Mouse (Mus musculus): ENCODE measurements around the gene Ranbp9. TPM values are rescaled to one million over a fixed set of nuclear protein-coding genes. Genes with fewer than 3 reads are reported as not detected.
A peak's percentile ranks its signal among the peaks of the same experiment; 100 is the strongest.
"Not testable (repeated sequence)": the region's sequence is repeated elsewhere in the genome, so short reads cannot be mapped to it uniquely, and the experiment has no call there.

Ranbp9 gene
- total RNA-seq, 2 experiments from 2014 or later = 47.0 to 50.2 TPM

DNA sequence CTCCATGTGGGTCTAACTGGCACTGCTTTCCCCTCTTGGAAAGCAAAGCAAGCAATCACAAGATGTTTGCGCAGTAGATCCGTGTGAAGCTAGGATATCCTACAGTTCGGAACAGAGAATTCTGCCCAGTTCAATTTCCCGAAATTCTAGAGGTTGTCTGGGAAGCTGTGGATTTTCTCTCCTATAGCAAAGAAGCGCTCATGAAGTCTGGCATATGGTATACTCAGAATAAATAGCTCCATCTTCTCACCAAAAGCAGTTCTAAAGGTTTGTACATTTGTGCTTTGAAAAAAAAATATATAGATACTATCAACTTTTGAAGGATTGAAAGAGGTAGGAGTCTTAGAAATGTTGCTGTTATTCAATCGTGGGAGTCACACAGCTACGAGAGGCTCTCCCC lies 14.6 kb upstream of the Ranbp9 start:
- no peak for DNase-seq

DNA sequence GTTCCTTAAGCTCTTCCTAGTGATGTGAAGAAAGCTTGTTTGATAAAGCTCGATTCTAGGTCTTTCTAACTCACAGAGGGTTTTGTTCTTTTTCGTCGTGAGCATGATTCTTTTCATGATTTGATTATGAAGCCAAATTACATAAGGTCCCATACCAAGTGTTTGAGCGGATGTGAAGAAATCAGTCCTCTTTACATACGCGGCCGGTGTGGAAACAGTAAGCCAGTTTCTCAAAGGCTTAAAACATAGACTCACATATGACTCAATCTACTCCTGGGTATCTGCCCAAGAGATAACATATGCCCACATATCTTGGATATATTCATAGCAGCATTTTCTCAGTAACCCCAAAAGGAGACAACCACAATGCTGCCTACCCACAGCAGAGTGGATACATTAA lies 12.6 kb upstream of the Ranbp9 start:
- no peak for DNase-seq

DNA sequence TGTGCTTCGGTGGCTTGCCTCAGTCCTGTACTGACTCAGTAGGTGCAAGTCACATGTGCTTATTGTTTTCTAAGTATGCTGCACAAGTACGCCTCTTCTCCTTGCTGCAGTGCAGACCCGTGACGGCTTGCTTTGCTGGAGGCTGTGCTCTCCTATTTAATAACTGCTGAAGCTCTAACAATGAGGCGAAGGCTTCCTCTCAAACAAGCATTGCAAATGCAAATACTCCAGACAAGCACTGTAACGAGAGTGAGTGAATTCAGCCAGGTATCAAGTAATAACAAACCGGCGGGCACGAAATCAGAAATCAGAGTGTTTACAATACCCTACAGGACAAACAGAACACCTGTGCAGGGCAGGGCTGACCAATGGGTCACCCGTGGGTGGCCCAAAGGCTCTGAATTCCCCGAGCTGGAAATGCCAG lies 12.0 kb upstream of the Ranbp9 start:
- DNase-seq = no peak

DNA sequence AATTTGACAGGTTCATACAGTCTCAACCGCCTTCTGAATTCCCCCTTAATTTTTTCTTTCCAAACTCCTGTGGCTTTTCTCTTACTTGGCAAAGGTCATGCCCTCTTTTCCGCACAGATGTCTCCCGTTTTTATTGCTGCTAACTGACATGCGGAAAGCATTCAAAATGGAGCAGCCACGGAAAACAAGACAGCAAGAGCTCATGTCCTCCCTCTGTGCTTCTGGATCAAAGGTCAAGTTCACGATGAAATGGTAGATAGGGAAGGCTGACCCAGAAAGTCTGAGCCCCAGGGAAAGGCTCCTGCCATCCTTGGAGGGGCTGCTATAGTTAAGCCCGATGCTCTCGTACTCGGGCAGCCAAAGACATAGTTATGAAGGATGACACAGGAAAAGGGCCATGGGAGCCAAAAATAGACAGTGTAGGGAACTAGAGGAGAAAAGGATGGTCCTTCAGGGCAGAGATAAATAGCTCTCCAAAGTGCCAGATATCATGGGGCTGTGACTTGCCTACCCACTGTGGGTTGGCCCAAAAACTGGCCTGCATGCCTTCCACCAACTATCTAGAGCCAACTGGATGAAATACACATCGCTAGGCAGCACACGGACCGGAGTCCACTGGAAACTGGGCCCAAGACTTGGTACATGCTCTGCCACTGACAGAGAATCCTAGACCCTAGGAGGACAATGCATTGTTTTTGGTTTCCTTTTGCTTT lies 5.6 kb upstream of the Ranbp9 start:
- DNase-seq = no peak

DNA sequence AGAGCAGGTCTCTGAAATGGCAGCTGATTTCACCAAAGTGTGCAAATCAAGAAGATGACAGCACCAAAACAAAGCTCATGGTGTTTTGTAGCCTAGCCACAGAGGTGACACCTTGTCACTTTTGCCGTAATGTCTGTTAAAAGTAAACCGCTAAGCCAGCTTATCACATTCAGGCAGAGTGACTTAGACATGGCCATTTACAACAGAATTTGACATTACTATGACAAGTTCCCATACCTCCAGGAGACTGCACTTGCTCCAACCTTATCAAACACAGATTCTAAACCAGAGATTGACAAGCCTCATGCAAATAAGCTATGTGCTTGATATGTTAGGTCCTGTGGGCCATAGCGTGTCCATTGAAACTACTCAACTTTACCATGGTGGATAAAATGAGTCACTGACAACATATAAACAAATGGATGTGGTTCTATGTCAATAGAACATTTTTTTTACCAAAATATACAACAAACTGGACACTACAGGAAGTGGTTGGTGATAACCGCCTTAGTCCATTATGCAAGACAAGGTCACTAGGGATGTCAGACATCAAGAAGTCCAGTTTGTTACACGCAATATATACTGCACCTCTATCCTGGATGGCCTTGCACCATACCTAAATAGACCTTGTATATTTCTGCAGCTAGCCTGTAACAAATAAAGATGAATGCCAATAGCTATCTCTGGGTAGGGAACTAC lies 4.3 kb upstream of the Ranbp9 start:
- no peak for DNase-seq

DNA sequence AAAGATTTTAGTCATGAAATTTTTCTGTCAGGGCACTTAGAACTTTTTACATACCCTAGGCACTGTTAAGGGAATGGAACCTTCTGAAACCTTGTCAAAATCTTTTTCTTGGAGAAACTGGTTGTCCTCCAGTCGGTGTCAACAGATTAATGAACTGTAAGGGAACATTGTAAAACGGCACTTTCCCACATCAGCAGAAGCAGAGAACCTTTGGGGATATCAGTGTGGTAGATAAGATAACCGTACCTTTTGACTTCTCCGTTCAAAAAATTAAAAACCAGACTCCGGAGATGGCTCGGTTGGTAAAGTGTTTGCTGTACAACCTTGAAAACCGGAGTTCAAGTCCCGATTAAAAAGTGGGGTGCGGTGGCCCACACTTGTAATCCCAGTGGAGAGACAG lies 1.7 kb upstream of the Ranbp9 start:
- DNase-seq = no peak

DNA sequence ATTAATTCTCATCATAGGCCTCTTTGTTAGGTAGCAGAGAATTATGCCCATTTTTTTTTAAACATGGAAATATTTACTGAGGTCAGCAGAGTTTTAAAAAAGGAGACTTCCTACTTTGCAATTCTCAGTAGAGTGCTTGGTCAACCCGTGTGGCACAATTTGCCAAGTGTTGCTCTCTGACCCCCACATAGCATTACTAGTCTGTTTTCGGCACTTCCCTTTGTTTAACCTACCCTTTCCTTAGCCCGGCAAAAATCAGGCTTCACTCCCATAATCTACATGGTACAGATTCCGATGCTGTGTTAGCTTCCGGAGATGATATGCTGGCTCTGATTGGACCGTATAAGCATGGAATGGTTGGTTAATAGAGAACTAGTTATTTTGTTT lies 770 bp upstream of the Ranbp9 start:
- DNase-seq = no peak

DNA sequence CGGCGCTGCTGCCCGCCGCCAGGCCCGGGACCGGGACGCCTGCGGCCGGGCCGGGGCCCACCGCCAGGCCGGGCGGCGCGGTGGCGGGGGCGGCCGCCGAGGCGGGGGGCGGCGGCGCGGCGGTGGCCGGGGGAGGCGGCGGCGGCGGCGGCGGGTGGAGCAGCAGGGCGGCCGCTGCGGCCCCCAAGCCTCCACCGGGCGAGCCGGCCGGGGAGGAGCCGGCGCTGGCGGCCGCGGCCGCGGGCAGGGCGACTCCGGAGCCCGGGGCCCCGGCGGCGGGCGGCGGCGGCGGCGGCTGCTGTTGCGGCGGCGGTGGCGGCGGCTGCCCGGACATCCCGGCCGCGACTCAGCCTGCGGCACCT lies 506 bp downstream of the Ranbp9 start:
- DNase-seq = no peak

DNA sequence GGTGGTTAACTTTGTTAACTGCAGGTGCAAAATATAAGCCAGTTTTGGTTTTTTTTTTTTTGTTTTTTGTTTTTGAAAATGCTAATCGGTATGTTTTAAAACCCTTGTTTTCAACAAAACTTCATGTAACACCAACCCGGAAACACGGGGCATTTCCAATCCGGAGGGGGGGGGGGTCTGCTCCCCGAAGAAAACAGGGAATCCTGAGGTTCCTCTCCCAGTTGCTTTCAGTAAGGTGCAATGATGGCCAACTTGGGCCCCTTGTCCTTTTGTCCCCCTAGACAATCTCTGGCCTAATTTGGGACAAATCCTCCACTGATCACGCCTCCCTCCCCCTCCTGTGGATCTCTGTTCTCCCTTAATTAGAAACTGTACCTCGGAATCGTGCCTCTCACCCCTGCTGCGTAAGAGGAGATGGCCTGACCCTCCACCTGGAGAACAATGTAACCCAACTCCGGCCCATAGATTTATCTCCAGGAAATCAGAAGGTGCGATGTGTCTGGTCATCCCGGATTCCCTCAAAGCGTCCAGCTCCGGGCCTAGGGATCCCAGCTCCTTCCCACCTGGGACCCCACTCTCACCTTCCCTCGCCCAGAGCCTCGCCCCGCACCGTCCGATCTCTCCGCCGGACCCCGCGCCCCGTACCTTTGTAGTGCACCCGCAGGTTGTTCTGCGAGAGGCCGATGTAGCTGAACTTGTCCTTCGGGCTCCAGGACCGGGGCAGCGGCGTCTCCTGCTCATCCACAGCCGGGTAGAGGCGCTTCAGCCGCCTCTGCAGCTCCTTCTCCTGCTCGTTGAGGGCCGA lies 1.1 kb downstream of the Ranbp9 start:
- DNase-seq = peak; percentile 49

DNA sequence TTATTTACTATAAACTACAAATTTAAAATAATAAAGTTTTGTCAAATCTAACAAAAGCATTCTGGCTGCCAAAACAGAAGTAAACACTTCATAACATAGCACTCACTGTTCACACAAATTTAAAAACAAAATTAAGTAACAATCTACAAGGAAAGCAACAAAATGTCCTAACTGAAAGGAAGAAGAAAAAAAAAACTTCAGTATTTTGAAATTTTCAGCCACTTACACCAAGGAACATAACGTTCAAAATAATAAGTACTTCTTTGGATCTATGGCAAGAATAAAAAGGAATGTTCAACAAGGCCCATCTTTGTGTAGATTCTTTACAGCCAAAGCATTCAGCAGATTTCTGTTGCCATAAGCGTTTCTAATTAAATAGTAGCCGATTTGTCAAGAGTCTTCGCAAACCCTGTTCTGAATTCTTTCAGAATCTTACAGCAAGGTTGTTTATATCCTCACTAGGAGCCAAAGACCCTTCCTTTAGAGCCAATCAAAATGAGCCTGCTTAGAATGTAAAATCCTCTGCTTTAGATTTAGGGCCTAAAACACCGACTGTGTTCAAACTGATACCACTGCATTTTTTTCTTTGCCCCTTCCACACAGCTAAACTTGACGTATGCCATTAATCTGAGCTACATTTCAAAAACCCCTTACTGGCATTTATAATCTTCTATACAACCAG lies 1.9 kb downstream of the Ranbp9 start:
- no peak for DNase-seq

DNA sequence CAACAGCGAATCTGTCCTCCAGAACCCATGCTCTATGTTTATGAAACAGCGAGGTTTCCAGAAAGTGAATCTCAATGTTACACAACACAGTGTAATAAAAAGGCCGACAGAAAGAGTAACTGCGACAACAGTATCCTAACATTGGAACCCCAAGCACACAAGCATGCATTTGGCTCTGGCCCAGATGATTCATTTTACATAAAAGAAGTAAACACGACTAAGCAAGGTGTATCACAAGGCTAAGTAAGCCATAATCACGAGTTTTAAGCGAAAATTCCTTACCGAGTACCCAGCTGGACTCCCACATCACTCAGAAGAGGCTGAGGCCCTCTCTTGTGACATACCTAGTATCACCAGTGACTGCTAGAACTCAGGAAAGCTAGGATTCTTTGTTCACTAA lies 2.5 kb downstream of the Ranbp9 start:
- no peak for DNase-seq

DNA sequence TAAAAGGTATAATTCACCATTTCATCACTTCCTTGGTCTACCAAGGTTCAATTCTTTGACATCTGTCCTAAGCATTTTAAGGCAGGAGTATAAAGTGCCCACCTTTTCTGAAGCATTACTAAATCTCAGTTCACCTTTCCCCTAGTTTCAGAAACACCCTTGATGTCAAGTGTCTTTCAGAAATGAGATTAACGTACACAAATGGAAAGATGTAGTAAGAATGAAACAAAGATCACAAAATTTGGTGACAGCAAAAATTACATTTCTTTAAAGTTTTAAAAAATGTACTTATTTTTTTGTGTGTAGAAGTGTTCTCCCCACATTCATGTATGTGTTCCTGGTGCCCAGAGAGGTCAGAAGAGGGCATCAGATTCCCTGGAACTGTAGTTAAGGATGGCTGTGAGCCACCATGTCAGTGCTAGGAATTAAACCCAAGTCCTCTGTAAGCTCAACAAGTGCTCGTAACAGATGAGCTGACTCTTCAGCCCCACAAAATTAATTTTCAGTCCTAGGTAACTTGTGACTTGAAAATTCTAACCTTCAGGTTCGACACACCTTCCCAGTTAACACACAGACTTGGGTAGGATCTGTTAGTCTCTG lies 3.9 kb downstream of the Ranbp9 start:
- DNase-seq = no peak

DNA sequence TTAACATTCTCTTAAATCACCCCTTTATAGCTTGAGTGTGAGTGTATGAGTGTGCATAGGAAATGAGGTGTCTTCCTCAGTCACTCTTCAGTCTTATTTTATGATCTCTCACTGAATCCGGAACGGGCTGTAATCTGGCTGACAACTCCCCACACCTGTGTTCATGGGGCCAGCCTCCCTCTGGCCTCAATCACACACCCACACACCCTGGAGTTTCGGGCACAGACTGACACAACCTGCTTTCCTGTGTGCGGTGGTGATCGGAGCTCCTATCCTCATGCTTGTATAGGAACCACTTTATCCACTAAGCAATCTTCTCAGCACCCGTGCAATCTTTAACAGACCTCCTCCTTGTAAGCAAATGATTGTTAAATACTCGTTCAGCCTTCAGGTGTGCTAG lies 4.9 kb downstream of the Ranbp9 start:
- DNase-seq = no peak

DNA sequence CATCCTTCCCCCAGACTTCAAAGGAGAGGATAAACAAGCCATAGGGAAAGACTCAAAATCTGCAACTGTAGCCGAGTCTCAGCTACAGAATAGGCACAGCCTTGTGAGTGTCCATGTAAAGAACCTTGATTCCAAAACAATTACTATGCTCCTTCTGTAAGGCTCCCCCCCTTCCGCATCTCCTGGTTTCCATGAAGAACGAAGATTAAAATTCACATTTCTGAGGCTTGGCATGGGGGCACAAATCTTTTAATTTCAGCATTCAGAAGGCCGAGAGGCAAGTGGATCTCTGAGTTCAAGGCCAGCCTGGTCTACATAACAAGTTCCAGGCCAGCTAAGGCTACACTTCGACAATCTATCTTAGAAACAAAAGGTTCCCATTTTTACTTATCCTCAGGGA lies 6.4 kb downstream of the Ranbp9 start:
- no peak for DNase-seq

DNA sequence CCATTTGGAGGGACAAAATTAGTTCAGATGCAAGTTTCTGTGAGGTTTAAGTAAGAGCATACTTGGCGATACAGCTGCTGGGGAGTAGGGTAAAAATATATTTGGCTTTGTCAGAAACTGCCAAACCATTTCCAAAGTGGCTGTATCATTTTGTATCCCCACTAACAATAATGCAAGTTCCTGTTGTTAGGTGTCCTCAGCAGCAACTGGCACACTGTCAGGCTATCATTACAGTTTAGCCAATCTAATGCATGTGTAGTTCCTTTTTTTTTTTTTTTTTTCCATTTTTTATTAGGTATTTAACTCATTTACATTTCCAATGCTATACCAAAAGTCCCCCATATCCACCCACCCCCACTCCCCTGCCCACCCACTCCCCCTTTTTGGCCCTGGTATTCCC lies 9.2 kb downstream of the Ranbp9 start:
- not testable (repeated sequence) for DNase-seq

DNA sequence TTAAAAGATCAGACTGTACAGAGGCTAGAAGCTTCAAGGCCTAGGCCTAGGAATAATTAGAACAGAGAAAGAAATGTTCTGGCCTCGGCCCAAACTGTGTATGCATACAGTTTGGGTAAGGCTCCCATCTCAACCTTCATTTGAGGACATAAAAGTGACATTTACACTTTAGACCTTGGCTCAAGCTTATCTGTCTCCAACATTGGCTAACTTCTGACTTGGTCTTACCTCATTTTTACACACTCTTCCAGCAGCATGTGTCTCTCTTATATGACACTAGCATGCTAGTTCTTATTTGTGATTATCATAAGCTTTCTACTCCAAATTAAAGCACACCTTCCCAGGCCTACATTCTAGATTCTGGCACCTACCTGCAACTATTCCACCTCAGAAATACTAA lies 11.5 kb downstream of the Ranbp9 start:
- no peak for DNase-seq

DNA sequence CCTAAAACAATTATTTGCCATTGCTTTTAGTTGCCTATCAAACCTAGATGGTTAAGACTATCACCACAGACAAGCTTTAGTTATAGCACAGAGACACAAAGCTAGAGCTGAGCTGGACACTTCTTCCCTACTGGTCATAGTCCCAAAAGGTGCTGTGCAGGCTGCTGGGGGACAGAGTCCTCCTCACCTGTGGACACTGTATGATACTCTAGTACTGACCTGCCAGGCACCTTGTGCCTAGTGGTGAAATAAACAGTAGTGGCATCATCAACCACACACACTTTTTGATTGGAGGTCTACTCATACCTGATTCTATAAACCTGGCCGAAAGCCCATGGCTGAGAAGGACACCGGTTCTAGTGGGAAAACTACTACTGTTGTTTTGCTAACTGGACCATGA lies 16.5 kb downstream of the Ranbp9 start:
- no peak for DNase-seq

DNA sequence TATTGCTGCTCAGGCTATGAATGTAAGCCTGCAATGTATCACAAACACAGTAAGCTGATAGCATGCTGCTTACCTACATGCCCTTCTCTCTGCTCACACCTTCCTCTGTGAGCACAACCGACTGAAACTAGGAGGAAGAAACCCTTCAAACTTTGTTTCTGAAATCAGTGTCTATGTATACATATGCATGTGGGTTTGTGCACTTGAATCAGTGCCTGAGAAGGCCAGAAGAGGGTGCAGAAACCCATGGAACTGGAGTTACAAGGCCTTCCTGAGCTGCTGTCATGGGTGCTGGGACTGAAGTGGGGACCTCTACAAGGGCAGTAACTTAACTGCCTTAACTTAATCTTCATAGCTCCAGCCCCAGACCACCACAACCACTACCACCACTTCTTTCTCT lies 23.9 kb downstream of the Ranbp9 start:
- no peak for DNase-seq

DNA sequence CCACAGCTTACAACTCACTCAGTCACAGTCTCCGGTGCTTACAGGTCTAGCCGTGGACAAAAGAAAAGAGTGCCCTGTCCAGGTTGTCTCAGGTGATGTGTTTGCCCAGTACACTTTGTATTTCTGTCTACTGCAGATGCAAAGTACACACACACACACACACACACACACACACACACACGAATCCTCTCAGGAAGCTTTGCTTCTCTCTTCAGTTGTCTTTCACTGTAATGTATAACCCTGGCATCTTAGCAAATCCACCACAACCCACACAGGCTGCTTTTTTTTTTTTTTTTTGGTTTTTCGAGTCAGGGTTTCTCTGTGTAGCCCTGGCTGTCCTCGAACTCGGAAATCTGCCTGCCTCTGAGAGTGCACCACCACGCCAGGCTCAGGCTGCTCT lies 26.7 kb downstream of the Ranbp9 start:
- no peak for DNase-seq

DNA sequence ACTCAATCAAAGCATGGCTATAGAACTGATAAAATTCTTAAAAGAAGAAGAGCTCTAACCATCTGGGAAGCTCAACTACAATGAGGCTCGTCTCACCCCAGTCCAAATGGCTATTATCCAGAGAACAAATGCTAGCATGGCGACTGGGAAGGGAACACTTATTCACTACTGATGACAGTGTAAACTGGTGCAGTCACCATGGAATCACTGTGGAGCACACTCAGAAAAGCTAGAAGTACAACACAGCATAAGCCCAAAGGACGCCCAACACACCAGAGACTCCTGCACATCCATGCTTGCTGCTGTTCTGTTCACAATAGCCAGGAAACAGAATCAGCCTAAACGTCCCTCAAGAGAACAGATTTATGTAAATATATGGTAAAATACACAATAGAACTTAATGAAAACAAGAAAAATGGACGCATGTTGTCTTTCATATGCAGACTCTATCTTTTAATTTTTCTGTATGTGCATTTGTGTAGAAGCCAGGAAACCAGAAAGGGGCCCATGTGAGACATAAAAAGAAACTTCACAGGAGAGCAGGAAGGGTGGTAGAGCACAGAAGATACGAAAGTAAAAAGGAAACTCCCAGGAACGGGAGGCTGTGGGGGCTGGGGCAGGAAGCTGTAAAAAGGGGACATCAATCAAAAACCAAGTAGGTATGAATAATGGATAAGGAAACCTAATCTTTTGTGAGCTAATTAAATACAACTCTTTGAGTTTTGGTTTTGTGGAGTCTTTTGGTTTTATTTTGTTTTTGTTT lies 28.1 kb downstream of the Ranbp9 start:
- DNase-seq = no peak

DNA sequence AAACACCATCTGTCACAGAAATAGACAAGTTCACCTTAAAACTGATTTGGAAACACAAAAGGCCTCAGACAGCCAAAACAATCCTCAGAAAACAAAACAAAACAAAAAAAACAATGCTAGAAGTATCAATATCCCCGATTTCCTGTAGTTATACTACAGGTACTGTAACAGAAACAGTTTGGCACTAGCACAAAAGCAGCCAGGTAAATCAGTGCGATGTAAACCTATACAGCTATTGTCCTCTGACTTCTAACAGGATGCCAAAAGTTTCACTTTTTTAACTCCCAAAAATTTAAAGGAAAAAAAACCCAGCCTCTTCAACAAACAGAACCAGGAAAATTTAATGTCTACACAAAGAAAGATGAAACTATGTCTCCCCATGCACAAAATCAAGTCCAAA lies 28.9 kb downstream of the Ranbp9 start:
- DNase-seq = no peak

DNA sequence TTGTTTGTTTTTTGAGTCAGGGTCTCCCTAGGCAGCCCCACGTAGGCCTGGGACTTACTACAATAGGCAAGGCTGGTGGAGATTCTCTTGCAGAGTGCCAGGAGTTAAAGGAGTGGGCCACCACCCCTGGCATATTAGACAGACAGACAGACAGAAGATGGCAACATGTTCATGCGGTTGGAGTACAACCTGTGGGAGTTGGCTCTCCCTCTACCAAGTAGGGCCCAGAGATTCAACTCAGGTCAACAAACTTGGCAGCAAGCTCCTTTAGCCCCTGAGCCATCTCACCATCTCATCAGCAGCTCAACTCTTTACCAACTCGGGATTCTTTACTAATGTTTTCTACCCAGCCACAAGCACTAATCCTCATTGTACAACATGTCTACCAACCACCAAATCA lies 30.4 kb downstream of the Ranbp9 start:
- no peak for DNase-seq

All from heart, postnatal 4 days (tissue).